Comparison of ENCODE assay signal across 10 mouse cellular contexts in genomic region chr9:29833781-29834180, GRCm38 (mm10).
DNase-seq lines count a peak whose midpoint lies in the region; ATAC-seq and TF ChIP-seq lines count a peak whose summit lies in the region.
"Had no signal": no experiment of that assay in that cellular context is flagged by ENCODE, and none has a peak within 500 bp of the region (broad histone marks: within the 10 kb centered on the region; RNA-seq: fewer than 3 reads in every experiment).

No protein-coding gene starts in this region.

- no peaks in the 10 kb centered on the region; the same call in 1 of the 2 replicates for H3K27me3 ChIP-seq in midbrain, embryonic 10.5 days (ENCODE audit: low read depth, poor library complexity, severe bottlenecking)
- H3K27me3 ChIP-seq in neural tube, embryonic 15.5 days (replicated peaks): no peaks in the 10 kb centered on the region
- no peaks in the 10 kb centered on the region for H3K27me3 ChIP-seq in stomach, postnatal 0 days (ENCODE audit: control insufficient read depth, insufficient read depth, low read length)

- no peaks in the 10 kb centered on the region for H3K9me3 ChIP-seq in midbrain, embryonic 10.5 days (replicated peaks)
- no peaks in the 10 kb centered on the region for H3K9me3 ChIP-seq in neural tube, embryonic 15.5 days (replicated peaks)
- no peaks in the 10 kb centered on the region for H3K9me3 ChIP-seq in stomach, postnatal 0 days (ENCODE audit: control insufficient read depth, low read length)

- H3K36me3 ChIP-seq in midbrain, embryonic 10.5 days: no peaks in the 10 kb centered on the region
- H3K36me3 ChIP-seq in neural tube, embryonic 15.5 days: no peaks in the 10 kb centered on the region
- H3K36me3 ChIP-seq in stomach, postnatal 0 days (ENCODE audit: control insufficient read depth, insufficient read depth, low read length): no peaks in the 10 kb centered on the region

- H3K4me3 ChIP-seq in layer of hippocampus, adult 2 months: no peak overlapping the region
- no peak overlapping the region for H3K4me3 ChIP-seq in midbrain, embryonic 10.5 days
- H3K4me3 ChIP-seq in neural tube, embryonic 15.5 days (replicated peaks): no peak overlapping the region
- no peak overlapping the region for H3K4me3 ChIP-seq in stomach, postnatal 0 days (ENCODE audit: low read depth, low read length)

- H3K4me1 ChIP-seq in midbrain, embryonic 10.5 days: peaks cover 38% of the 10 kb centered on the region
- peaks cover 53% of the 10 kb centered on the region for H3K4me1 ChIP-seq in neural tube, embryonic 15.5 days
- H3K4me1 ChIP-seq in stomach, postnatal 0 days (replicated peaks; ENCODE audit: control insufficient read depth, insufficient read depth): no peaks in the 10 kb centered on the region

- no peak for DNase-seq in layer of hippocampus, adult 2 months (ENCODE audit: low spot score in 2 of 2)
- DNase-seq in layer of hippocampus, postnatal 14 days (ENCODE audit: low spot score in 2 of 2): no peak
- peak; percentile 58 for DNase-seq in forelimb bud, embryonic 11.5 days (ENCODE audit: low read depth, low spot score)
- DNase-seq in midbrain, embryonic 10.5 days (ENCODE audit: low spot score): peak; percentile 19
- no peak for DNase-seq in thymus, postnatal 36 days
- no peak for DNase-seq in stomach, postnatal 0 days (ENCODE audit: low spot score)

- TF ChIP-seq CTCF in layer of hippocampus, adult 2 months (conservative IDR thresholded peaks at IDR 0.05): no peak
- no peak for TF ChIP-seq CTCF in stomach, postnatal 0 days (IDR thresholded peaks at IDR 0.05; ENCODE audit: low read depth)

- no peak overlapping the region for H3K4me2 ChIP-seq in neural tube, embryonic 15.5 days
- H3K4me2 ChIP-seq in stomach, postnatal 0 days (replicated peaks; ENCODE audit: low read depth): no peak overlapping the region
- H3K4me2 ChIP-seq: heart, embryonic 11.5 days had no signal

- WGBS in midbrain, embryonic 10.5 days: 25% methylated on average over 2 of the region's 2 CpGs
- WGBS in neural tube, embryonic 15.5 days: 16% methylated on average over 2 of the region's 2 CpGs
- WGBS in stomach, postnatal 0 days: 48% methylated on average over 2 of the region's 2 CpGs

- ATAC-seq in neural tube, embryonic 15.5 days (ENCODE audit: low FRiP score): no peak
- ATAC-seq in stomach, postnatal 0 days (ENCODE audit: low FRiP score, low TSS enrichment): no peak
- no peak for ATAC-seq in activated CD4-positive, CD25-positive, alpha-beta regulatory T cell, adult 4 months
- ATAC-seq: inflammation-experienced regulatory T-cells, adult 6 months had no signal

- no peak for TF ChIP-seq EP300 in stomach, postnatal 0 days (optimal IDR thresholded peaks at IDR 0.05)

- no peak overlapping the region for H3K9ac ChIP-seq in neural tube, embryonic 15.5 days (replicated peaks)
- H3K9ac ChIP-seq in stomach, postnatal 0 days (ENCODE audit: low read length): no peak overlapping the region

- peak overlapping the region; percentile 88 for H3K27ac ChIP-seq in layer of hippocampus, adult 2 months
- H3K27ac ChIP-seq in midbrain, embryonic 10.5 days (replicated peaks): peak overlapping the region; percentile 64
- peak overlapping the region; percentile 69 for H3K27ac ChIP-seq in neural tube, embryonic 15.5 days (replicated peaks)
- H3K27ac ChIP-seq in stomach, postnatal 0 days (replicated peaks): no peak overlapping the region

Comparison
In these comparisons a context has a peak if more than half of its experiments do, and no peak if none do; other contexts are left out.
1. DNase-seq: peak in forelimb bud, embryonic 11.5 days (single experiment) and midbrain, embryonic 10.5 days (single experiment); none in layer of hippocampus, adult 2 months (0 of 2), layer of hippocampus, postnatal 14 days (0 of 2), thymus, postnatal 36 days (0 of 2) and stomach, postnatal 0 days (single experiment).